Mouse (Mus musculus) retina, postnatal 1 day (tissue): ENCODE measurements around the gene Acyp1.

Experiments used
- DNase-seq: peaks from one replicate; pipeline ENCODE4 v3.0.0-alpha.2; 2012

Acyp1 gene

GRCm38 (mm10) chr12:85280845-85281651, 7.2 kb downstream of the Acyp1 start:
- DNase-seq: no peak

- peak; percentile 98 for DNase-seq
These were observed 8.0 kb downstream of the Acyp1 start for GRCm38 (mm10) chr12:85280105-85280844.

- no peak for DNase-seq
These were observed 8.7 kb downstream of the Acyp1 start for GRCm38 (mm10) chr12:85279396-85280080.

DNA sequence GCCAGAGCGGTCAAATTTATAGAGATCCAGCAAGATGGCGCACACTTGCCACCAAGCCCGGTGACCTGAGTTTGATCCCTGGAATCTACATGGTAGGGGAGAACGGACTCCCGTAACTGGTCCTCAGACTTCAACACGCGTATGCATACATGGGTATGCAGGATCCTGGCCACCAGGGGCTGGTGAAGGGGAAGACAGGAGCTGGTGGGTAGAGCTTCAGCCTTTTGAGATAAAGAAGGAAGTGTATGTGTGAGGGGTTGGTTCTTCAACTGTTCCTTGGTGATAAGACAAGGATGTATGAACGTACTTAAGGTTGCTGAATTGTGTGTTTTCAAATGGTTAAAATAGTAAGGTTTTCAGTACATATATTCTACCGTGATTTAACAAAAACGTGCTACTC, 9.3 kb downstream of the Acyp1 start:
- DNase-seq: no peak

- DNase-seq: no peak
These were observed 12.0 kb downstream of the Acyp1 start for GRCm38 (mm10) chr12:85276273-85276672.

- DNase-seq: no peak
These were observed 14.7 kb downstream of the Acyp1 start for GRCm38 (mm10) chr12:85273508-85273907.

- DNase-seq: no peak
These were observed 16.4 kb downstream of the Acyp1 start for GRCm38 (mm10) chr12:85271843-85272206.

DNA sequence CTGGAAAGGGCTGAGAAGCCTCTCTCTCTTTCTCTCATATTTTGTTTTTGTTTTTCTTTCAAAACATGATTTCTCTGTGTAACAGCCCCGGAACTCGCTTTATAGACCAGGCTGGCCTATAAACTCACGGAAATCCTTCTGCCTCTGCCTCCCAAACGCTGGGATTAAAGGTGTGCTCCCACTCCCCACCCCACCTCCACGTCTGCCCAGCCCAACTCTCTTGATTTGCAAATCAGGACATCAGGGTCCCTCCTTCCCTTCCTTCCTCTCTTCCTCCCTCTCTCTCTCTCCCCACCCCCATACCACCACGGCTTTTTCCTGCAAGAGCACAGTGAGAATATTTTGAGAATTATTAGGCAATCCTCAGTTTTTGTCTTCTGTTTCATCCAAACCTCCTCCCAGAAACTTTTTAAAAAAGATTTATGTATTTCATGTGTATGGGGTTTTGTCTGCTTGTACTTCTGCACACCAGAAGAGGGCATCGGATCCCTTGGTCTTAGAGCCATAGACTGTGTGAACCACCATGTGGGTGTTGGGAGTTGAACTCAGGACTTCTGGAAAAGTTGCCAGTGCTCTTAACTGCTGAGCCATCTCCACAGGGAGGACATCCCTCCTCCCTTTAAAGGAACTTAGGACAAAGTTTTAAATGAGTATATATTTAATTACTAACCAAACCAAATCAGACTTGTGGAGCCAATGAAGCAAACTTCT, 17.0 kb downstream of the Acyp1 start:
- DNase-seq: no peak

DNA sequence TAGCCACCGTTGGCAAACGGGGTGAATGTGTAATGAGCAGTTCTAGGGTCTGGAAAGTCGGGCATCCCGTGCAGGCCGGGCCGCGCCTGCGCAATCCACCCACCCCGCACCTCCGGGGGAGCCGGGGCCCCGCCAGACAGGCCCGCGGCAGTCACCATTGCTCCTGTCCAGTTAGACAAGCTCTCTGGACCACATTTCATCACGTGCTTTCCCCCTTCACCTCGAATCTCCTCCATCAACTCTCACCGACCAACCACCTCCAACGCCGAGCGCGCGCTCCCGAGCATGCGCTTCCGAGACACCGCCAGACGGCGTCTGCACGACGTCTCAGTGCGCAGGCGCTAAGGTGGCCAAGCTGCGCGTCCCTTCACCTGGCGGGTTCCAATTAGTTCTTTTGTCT, 17.9 kb downstream of the Acyp1 start, which contains the start of gene Mlh3:
Gene Mlh3, minus strand, starts transcription at position 281 of the 400 bp plus-strand sequence.
- DNase-seq: peak; percentile 92

- no peak for DNase-seq
These were observed 18.4 kb downstream of the Acyp1 start for GRCm38 (mm10) chr12:85269821-85270220.

DNA sequence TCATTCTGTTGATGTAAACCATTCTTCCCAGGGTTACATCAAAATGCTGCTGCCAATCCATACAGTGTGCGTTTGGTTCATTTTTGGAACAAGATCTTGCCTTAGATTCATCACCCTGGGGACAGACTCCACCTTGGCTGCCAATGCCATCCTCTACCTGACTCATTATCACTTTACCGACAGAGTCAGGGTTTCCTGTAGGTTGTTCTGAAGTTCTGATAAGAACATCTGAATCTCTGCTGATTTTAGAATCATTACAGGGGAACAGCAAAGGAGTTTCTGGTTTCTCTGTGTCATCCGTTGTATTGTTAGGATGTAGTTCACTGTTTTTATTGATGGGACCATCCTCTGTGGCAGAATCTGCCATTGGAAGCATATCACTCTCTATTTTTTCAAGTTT, 22.0 kb downstream of the Acyp1 start:
- no peak for DNase-seq

DNA sequence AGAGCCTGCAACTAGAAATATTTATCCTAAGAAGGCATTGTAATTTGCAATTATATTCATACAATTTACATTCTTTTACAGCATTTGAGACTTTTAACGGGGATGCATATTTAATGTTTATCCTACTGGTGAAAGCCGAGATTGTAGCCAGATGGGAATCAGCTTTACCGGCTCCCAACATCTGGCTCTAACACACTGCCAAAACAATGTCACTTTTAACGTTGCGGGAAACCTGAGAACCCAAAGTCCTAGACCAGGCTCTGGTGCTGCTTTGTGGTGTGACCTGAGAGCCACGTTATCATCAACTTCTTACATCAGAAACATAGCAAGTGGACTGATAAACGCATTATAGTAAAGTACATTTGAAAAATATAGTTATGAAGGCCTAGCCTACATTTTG, 23.3 kb downstream of the Acyp1 start:
- no peak for DNase-seq

DNA sequence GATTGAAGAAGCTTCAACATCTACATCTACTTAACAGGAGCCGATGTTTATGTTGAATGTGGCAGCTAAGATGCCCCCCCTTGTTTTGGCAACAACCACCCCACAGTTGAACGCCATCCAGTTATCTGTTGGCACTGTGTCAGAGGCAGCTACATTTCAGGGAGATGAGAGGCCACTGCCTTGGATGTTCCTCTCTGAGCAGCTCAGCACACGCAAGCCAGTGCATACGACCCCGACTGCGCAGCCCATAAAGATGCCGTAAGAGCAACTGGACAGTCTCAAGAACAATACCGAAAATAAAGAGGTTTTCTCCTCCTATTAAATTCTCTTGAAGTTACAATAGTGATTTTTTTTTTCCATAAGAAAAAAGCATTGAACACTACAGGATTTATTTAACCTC, 23.7 kb downstream of the Acyp1 start:
- DNase-seq: no peak

DNA sequence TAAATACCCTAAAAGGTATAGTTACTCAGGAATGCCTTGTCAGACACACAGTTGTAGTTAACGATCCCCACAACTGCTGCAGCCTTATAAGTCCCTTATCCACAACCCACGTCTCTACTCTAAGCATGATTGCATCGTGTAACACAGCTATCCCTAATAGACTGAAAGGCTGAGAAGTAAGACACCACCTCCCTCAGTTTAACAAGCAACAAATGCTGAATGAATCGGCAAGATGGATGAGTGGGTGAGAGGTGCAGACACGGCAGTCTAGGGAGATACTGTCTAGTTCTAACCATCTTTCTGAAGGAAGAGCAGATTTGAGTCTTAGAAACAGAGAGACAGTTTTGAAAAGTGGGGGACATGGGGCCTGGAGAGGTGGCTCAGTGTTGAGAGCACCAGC, 25.0 kb downstream of the Acyp1 start:
- no peak for DNase-seq

DNA sequence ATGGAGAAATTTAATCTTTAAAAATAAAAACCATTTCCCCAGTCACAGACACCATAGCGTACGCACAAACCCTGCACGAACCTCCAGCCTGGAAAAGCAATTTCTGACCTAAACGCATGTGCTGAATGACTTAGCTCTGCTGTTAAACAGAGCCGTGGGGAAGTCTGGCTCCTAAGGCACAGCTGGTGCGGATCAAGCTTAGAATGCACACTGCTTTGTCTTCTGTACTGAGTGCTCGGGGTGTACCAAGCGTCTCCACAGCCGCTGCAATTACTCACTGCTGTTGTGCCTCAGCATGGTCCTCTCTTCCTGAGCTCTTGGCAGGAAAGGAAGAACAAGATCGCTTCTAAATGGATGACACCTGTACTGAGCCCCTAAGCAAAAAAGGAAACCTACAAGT, 25.7 kb downstream of the Acyp1 start:
- DNase-seq: peak; percentile 31

DNA sequence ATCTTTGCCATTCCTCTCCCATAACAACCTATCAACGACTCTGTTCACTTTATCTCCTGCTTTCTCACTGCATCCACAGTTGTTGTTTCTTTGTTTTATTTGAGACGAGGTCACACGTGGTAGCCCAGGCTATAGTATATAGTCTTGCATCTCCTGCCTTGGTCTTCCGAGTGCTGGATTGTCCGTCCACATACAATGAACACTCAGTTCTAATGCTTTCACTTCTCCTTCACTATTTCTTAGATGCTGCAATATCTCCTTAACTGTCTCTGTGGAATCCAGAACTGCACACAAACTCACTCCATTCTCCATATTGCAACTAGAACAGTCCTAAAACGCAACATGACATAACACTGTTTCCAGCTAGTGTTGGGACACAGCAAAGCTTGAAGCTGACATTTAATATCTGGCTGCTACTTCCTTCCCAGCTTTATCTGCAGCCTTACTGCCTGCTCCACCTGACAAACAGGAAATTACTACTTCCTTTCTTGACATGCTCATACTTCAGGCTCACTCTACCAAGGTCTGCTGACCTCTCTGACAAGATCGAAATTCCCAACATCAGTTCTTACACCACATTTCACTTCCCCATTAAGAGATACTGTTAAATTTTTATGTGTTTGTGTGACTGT, 31.1 kb downstream of the Acyp1 start:
- no peak for DNase-seq

- DNase-seq: no peak
These were observed 32.0 kb downstream of the Acyp1 start for GRCm38 (mm10) chr12:85256074-85256751.

- DNase-seq: no peak
These were observed 36.2 kb downstream of the Acyp1 start for GRCm38 (mm10) chr12:85252083-85252482.

GRCm38 (mm10) chr12:85237553-85237952, 50.7 kb downstream of the Acyp1 start:
- DNase-seq: no peak

DNA sequence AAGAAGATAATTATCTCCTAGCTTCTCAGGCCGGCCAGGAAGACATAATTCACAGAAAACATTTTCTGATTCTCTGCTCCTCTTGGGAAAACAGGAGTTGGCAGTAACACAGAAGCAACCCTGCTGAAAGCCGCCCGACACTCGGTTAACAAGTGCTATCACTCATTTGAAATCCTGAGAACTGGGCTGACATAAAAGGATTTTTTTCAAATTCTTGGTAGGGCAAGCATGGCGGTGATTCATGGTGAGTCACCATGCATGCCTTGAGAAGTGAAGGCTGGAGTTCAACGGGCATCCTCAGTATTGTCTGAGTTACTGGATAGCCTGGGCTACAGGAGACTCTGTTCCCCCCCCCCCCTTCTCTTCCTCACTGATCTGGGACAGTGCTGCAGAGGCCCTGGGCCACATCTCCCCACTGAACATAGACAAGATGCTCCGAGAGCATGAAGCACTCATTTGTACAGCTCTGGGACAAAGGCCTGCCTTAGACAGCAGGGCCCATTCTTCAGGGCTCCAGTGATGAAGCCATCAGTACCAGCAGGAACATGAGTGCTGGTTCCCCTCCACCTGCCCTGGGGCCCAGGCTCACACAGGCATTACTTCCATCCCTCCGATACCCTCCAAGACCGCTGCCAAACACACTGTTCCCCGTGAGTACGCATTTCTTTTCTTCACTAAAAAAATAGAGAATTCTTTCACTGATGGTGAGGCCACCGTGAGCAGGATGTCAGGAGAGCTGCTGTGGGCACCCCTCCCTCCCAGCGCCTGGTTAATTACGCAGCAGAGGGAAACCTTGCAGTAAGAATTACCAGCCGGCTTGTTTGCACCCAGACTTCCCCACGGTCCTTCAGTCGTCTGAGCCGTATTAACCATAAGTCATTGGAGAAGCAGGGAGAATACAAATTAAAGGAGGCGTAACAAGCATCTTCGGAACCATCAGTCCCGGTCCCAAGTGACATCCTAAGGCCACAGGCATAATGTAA, 54.6 kb downstream of the Acyp1 start:
- DNase-seq: no peak
